Mouse (Mus musculus) cerebellum, adult 2 months (tissue): ENCODE data around the gene Dclk1. TPM values are rescaled to one million over a fixed set of nuclear protein-coding genes. Genes with fewer than 3 reads are reported as not detected.

Source experiments
- DNase-seq, 2 experiments: peaks; one replicate each; pipeline ENCODE4 v3.0.0; 2021
- H3K27ac ChIP-seq: fragments of 200-500 bp; 2 replicates; pipeline ENCODE4 v1.5.1; 2012; ENCODE audit warnings: low read length, control low read depth, inconsistent platforms; ENCODE audit not compliant: insufficient read depth
- H3K27me3 ChIP-seq: fragments of 200-500 bp; 2 replicates; pipeline ENCODE4 v1.6.1; 2012; ENCODE audit warnings: inconsistent platforms, mild to moderate bottlenecking, low read length, moderate library complexity; ENCODE audit not compliant: control insufficient read depth, insufficient read depth
- H3K4me1 ChIP-seq: fragments of 200-500 bp; 2 replicates; pipeline ENCODE4 v1.6.1; 2011; ENCODE audit warnings: low read length; ENCODE audit not compliant: control insufficient read depth, insufficient read depth
- H3K4me3 ChIP-seq: fragments of 200-500 bp; replicated peaks from 2 replicates; pipeline ENCODE3; 2011; ENCODE audit warnings: mild to moderate bottlenecking, low read depth, low read length, control low read depth; ENCODE audit not compliant: insufficient read depth
- CTCF ChIP-seq: fragments of 200-500 bp; IDR thresholded peaks from 2 replicates; pipeline ENCODE4 v1.5.1; 2011; ENCODE audit warnings: low read depth, mild to moderate bottlenecking, control low read depth, low read length, moderate library complexity, borderline replicate concordance; ENCODE audit not compliant: insufficient read depth
- POLR2A ChIP-seq: fragments of 200-500 bp; IDR thresholded peaks from 2 replicates; pipeline ENCODE4 v1.6.1; 2011; ENCODE audit warnings: low read length, control low read depth, borderline replicate concordance; ENCODE audit not compliant: insufficient read depth
- WGBS: fragments of 180-500 bp; shearing (Covaris S2); methylation state at CpG from one replicate; pipeline ENCODE4 v1.1.7; 2018; 5-methylcytosine and 5-hydroxymethylcytosine counted together
- polyA plus RNA-seq: library from polyadenylated mRNA; depleted of rRNA; stranded (reverse); fragments of >200 nt; gene quantifications from 2 replicates; pipeline ENCODE4 v1.2.3, GENCODE M21; 2012

Gene Dclk1
- polyA plus RNA-seq, 1 experiment: 125 TPM

GRCm38 (mm10) chr3:55353909-55354511, 111.8 kb downstream of the Dclk1 start:
- Histone ChIP-seq H3K27ac (no peak overlapping the region), H3K4me3 (no peak overlapping the region), H3K27me3 (no peaks in the 10 kb centered on the region), H3K4me1 (no peaks in the 10 kb centered on the region)
- WGBS: 72% methylated on average over 13 of the region's 13 CpGs
- TF ChIP-seq CTCF: no peak
- TF ChIP-seq POLR2A: no peak
- peak; percentile 25 to 35 for DNase-seq

DNA sequence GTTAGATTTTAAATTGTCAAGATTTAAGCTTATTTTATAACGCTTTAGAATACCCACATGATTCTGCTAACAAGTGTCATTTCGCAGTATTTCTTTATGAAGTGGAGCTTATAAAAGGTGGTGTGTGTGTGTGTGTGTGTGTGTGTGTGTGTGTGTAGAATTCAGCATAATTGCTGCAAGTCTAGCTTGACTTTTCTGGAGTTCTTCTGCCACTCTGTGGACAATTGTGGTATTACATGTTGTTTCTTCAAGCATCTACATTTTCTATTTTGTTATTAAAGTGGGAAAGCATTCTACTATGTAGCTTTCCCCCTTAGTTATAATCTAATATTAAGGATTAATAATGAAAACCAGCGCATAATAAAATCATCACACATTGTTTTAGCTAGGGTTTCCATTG, 112.6 kb downstream of the Dclk1 start:
- Histone ChIP-seq H3K4me1 (no peaks in the 10 kb centered on the region), H3K27me3 (no peaks in the 10 kb centered on the region), H3K4me3 (no peak overlapping the region), H3K27ac (no peak overlapping the region)
- 22% methylated on average over 3 of the region's 3 CpGs for WGBS
- DNase-seq: peak in 1 of 2 experiments; percentile 53
- TF ChIP-seq POLR2A (no peak), CTCF (peak; percentile 20; the same call in 1 of the 2 replicates)

GRCm38 (mm10) chr3:55358486-55358885, 116.3 kb downstream of the Dclk1 start:
- no peak overlapping the region for H3K27ac ChIP-seq
- WGBS: 65% methylated on average over 8 of the region's 8 CpGs
- no peaks in the 10 kb centered on the region for H3K27me3 ChIP-seq
- H3K4me1 ChIP-seq: no peaks in the 10 kb centered on the region
- TF ChIP-seq CTCF (no peak), POLR2A (no peak)
- no peak overlapping the region for H3K4me3 ChIP-seq
- DNase-seq: no peak

- Histone ChIP-seq H3K27ac (no peak overlapping the region), H3K4me1 (no peaks in the 10 kb centered on the region), H3K4me3 (no peak overlapping the region), H3K27me3 (no peaks in the 10 kb centered on the region)
- WGBS: 93% methylated on average over 3 of the region's 3 CpGs
- TF ChIP-seq POLR2A: no peak
- TF ChIP-seq CTCF: no peak
- DNase-seq: no peak
Measured at GRCm38 (mm10) chr3:55360836-55361235, 118.7 kb downstream of the Dclk1 start.

- DNase-seq: no peak
- no peak overlapping the region for H3K27ac ChIP-seq
- no peak overlapping the region for H3K4me3 ChIP-seq
- WGBS: 91% methylated on average over 8 of the region's 8 CpGs
- no peak for TF ChIP-seq CTCF
- TF ChIP-seq POLR2A: no peak
- no peaks in the 10 kb centered on the region for H3K27me3 ChIP-seq
- no peaks in the 10 kb centered on the region for H3K4me1 ChIP-seq
Measured at GRCm38 (mm10) chr3:55367166-55367565, 125.0 kb downstream of the Dclk1 start.

DNA sequence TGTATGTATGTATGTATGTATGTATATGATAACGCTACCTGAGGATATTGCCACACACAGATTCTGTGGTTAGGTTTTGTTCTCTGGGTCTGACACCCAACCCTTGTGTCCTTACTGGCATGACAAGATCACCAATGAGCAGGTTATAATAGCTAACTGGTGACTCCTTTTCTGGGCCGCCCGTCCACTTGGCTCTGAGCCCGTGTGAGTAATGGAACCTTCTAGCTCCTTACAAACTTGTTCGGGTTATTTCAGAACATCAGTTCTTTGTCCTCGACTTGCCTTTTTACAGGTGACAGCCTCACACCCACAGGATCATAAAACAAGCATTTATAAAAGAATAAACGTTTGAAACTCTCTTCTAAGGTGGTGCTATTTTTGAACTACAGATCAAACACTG, 127.0 kb downstream of the Dclk1 start:
- H3K4me3 ChIP-seq: no peak overlapping the region
- TF ChIP-seq CTCF: no peak
- no peak for TF ChIP-seq POLR2A
- H3K4me1 ChIP-seq: no peaks in the 10 kb centered on the region
- H3K27me3 ChIP-seq: no peaks in the 10 kb centered on the region
- WGBS: 73% methylated on average over 7 of the region's 7 CpGs
- H3K27ac ChIP-seq: no peak overlapping the region
- DNase-seq: no peak

DNA sequence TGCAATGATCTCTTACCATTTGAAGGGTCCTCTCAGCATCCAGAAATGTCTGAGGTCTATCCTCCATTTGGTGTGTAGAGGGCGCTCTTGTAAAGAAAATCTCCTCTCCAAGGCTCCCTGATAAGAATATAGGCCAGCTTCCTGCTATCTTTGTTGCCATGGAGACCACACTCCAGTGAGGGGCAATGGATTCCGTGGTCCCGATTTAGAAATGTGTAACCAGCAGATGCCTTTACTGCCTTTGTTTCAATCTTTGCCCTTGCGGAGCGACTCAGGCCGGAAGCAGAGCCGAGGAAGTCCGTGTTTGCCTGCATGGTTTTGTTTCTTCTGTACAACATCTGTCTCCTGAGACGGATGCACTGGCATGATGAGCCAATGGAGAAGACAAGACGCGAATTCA, 131.5 kb downstream of the Dclk1 start:
- peak; percentile 80 to 81 for DNase-seq
- under 1% methylated on average over 11 of the region's 11 CpGs for WGBS
- Histone ChIP-seq H3K4me1 (no peaks in the 10 kb centered on the region), H3K27ac (peak overlapping the region; percentile 24), H3K4me3 (peak overlapping the region; percentile 89), H3K27me3 (no peaks in the 10 kb centered on the region)
- TF ChIP-seq CTCF: peak; percentile 43; the same call in 1 of the 2 replicates
- no peak for TF ChIP-seq POLR2A

GRCm38 (mm10) chr3:55378591-55378990, 136.4 kb downstream of the Dclk1 start:
- Histone ChIP-seq H3K27me3 (no peaks in the 10 kb centered on the region), H3K27ac (no peak overlapping the region), H3K4me3 (no peak overlapping the region), H3K4me1 (no peaks in the 10 kb centered on the region)
- DNase-seq: no peak
- no peak for TF ChIP-seq POLR2A
- TF ChIP-seq CTCF: no peak
- 92% methylated on average over 6 of the region's 6 CpGs for WGBS

GRCm38 (mm10) chr3:55380471-55380870, 138.3 kb downstream of the Dclk1 start:
- 43% methylated on average over 9 of the region's 9 CpGs for WGBS
- no peak for TF ChIP-seq POLR2A
- TF ChIP-seq CTCF: no peak
- Histone ChIP-seq H3K27ac (no peak overlapping the region), H3K4me1 (no peaks in the 10 kb centered on the region), H3K4me3 (no peak overlapping the region), H3K27me3 (no peaks in the 10 kb centered on the region)
- no peak for DNase-seq
